Comparison of ENCODE assay signal across 8 mouse cellular contexts in the genomic region with DNA sequence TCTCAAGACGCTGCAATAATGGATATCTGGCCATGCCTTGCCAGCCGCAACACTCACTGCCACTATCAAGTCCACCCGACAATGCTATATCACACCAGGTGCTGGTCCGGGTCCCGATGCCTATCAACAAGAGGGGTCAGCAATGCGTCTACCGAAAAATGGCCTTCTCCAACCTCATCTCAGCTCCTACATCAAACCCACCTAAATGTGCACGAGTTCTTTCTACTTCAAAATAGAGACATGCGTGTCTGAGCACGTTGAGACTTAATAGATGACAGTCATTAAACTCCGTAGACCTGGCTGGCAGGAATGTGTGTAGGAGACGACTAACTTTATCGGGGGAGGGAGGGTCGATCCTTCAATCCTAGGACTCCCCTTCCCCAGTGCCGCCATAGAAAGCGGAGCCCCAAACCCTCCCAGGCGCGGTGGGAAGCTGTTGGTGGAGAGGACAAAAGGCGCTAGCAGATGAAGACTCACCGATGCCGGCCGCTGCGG. TPM values are rescaled to one million over a fixed set of nuclear protein-coding genes. Genes with fewer than 3 reads are reported as not detected.
A peak's percentile ranks its signal among the peaks of the same experiment; 100 is the strongest.
DNase-seq lines count a peak whose midpoint lies in the region; ATAC-seq and TF ChIP-seq lines count a peak whose summit lies in the region.

No protein-coding gene starts in this region.

- no peaks in the 10 kb centered on the region for H3K27me3 ChIP-seq in forebrain, postnatal 0 days (ENCODE audit: insufficient read depth, low read length)
- H3K27me3 ChIP-seq in limb, embryonic 15.5 days = peaks cover 5% of the 10 kb centered on the region; the same call in 1 of the 2 replicates

- TF ChIP-seq CTCF in forebrain, postnatal 0 days (IDR thresholded peaks at IDR 0.05; ENCODE audit: low read depth) = no peak
- no peak for TF ChIP-seq CTCF in olfactory bulb, adult 2 months (IDR thresholded peaks at IDR 0.05; ENCODE audit: insufficient read depth, low read depth, low read length)

- peak overlapping the region; percentile 82 for H3K4me2 ChIP-seq in forebrain, postnatal 0 days (ENCODE audit: low read depth)
- H3K4me2 ChIP-seq in limb, embryonic 15.5 days = peak overlapping the region; percentile 56

- H3K4me1 ChIP-seq in forebrain, postnatal 0 days (ENCODE audit: insufficient read depth) = peaks cover 7% of the 10 kb centered on the region; the same call in 1 of the 2 replicates
- peaks cover 4% of the 10 kb centered on the region; the same call in 1 of the 2 replicates for H3K4me1 ChIP-seq in limb, embryonic 15.5 days
- no peaks in the 10 kb centered on the region for H3K4me1 ChIP-seq in olfactory bulb, adult 2 months (ENCODE audit: control insufficient read depth, insufficient read depth, low read length)

- no peaks in the 10 kb centered on the region for H3K9me3 ChIP-seq in forebrain, postnatal 0 days (ENCODE audit: low read length)
- H3K9me3 ChIP-seq in limb, embryonic 15.5 days = no peaks in the 10 kb centered on the region

- ATAC-seq in frontal cortex, adult (ENCODE audit: low TSS enrichment) = peak; percentile 13; the same call in 1 of the 2 replicates
- peak; percentile 83 for ATAC-seq in forebrain, postnatal 0 days
- no peak; the same call in 1 of the 2 replicates for ATAC-seq in limb, embryonic 15.5 days (ENCODE audit: insufficient number of reproducible peaks, low FRiP score, low TSS enrichment, low read depth)

- TF ChIP-seq POLR2A in olfactory bulb, adult 2 months (IDR thresholded peaks at IDR 0.05; ENCODE audit: insufficient read depth, low read depth, low read length) = no peak

- peak overlapping the region; percentile 84 for H3K9ac ChIP-seq in forebrain, postnatal 0 days
- H3K9ac ChIP-seq in limb, embryonic 15.5 days = peak overlapping the region; percentile 53

- H3K27ac ChIP-seq in forebrain, postnatal 0 days (ENCODE audit: low read depth, low read length) = peak overlapping the region; percentile 88
- peak overlapping the region; percentile 81 for H3K27ac ChIP-seq in limb, embryonic 15.5 days
- 0 out of 2 replicates have a peak overlapping the region, but pooled peaks have one; percentile 22 for H3K27ac ChIP-seq in olfactory bulb, adult 2 months (ENCODE audit: insufficient read depth, low read depth, low read length)

- H3K4me3 ChIP-seq in forebrain, postnatal 0 days (ENCODE audit: low read depth, low read length) = peak overlapping the region; percentile 92
- H3K4me3 ChIP-seq in limb, embryonic 15.5 days = peak overlapping the region; percentile 76
- peak overlapping the region; percentile 66 for H3K4me3 ChIP-seq in olfactory bulb, adult 2 months (ENCODE audit: insufficient read depth, low read depth, low read length)

- under 1% methylated on average over 23 of the region's 23 CpGs for WGBS in forebrain, postnatal 0 days
- under 1% methylated on average over 23 of the region's 23 CpGs for WGBS in limb, embryonic 15.5 days
- under 1% methylated on average over 23 of the region's 23 CpGs for WGBS in olfactory bulb, adult 2 months

- H3K36me3 ChIP-seq in forebrain, postnatal 0 days (ENCODE audit: insufficient read depth) = no peaks in the 10 kb centered on the region
- no peaks in the 10 kb centered on the region for H3K36me3 ChIP-seq in limb, embryonic 15.5 days

- no peak for DNase-seq in frontal cortex, postnatal 14 days (ENCODE audit: low spot score in 2 of 2)
- peak; percentile 15 for DNase-seq in thymus, postnatal 14 days
- no peak for DNase-seq in thymus, adult 18-20 months
- DNase-seq in forebrain, postnatal 0 days = no peak
- DNase-seq in gastrocnemius, adult 8-10 months (ENCODE audit: low spot score in 2 of 2) = no peak

RNA-seq across cellular contexts. Expression of a gene that starts 0.4 kb away (rescaled TPM):
- 25.5 and 29.8 TPM in 2 replicates for total RNA-seq in forebrain, postnatal 0 days (2014; rRNA removed)
- 14.6 and 25.0 TPM in 2 replicates for polyA plus RNA-seq in forebrain, postnatal 0 days (2015; fragmentation: Nextera tagmentation; extraction: Ambion mirVana)
- polyA plus RNA-seq in limb, embryonic 15.5 days (2015; fragmentation: Nextera tagmentation; extraction: Ambion mirVana) = 21.8 and 25.5 TPM in 2 replicates
- polyA plus RNA-seq in olfactory bulb, adult 2 months (2012; ENCODE audit: insufficient read depth, insufficient read length, low replicate concordance, missing spikeins) = not detected in 2 replicates
- total RNA-seq in gastrocnemius, adult 8-10 months (2022) = 10 to 100 TPM; 27.4 to 31.5 (median 29.6) TPM

RNA-seq across cellular contexts. Expression of a gene that starts 6.7 kb away (rescaled TPM):
- total RNA-seq in forebrain, postnatal 0 days (2014; rRNA removed) = 16.3 and 17.3 TPM in 2 replicates
- polyA plus RNA-seq in forebrain, postnatal 0 days (2015; fragmentation: Nextera tagmentation; extraction: Ambion mirVana) = 9.3 and 11.6 TPM in 2 replicates
- polyA plus RNA-seq in limb, embryonic 15.5 days (2015; fragmentation: Nextera tagmentation; extraction: Ambion mirVana) = 2.4 and 2.6 TPM in 2 replicates
- not detected in 2 replicates for polyA plus RNA-seq in olfactory bulb, adult 2 months (2012; ENCODE audit: insufficient read depth, insufficient read length, low replicate concordance, missing spikeins)
- 1 to 10 TPM; 2.9 to 4.0 (median 3.2) TPM for total RNA-seq in gastrocnemius, adult 8-10 months (2022)

RNA-seq across cellular contexts. Expression of a gene that starts 38.1 kb away (rescaled TPM):
- total RNA-seq in forebrain, postnatal 0 days (2014; rRNA removed) = 63.3 and 65.8 TPM in 2 replicates
- polyA plus RNA-seq in forebrain, postnatal 0 days (2015; fragmentation: Nextera tagmentation; extraction: Ambion mirVana) = 82.0 and 85.0 TPM in 2 replicates
- 37.3 and 39.5 TPM in 2 replicates for polyA plus RNA-seq in limb, embryonic 15.5 days (2015; fragmentation: Nextera tagmentation; extraction: Ambion mirVana)
- polyA plus RNA-seq in olfactory bulb, adult 2 months (2012; ENCODE audit: insufficient read depth, insufficient read length, low replicate concordance, missing spikeins) = not detected in 2 replicates
- total RNA-seq in gastrocnemius, adult 8-10 months (2022) = 10 to 100 TPM; 26.9 to 41.5 (median 37.5) TPM

Comparison
In these comparisons a context has a peak if more than half of its experiments do, and no peak if none do; other contexts are left out.
1. H3K27ac ChIP-seq: peak in every context shown above with its lines; median percentile 88 in forebrain, postnatal 0 days; 81 in limb, embryonic 15.5 days; 22 in olfactory bulb, adult 2 months.